Mouse (Mus musculus) MEL (cell line): Measurements from ENCODE around the gene Chsy1.

ENCODE experiments used
- CHD1 ChIP-seq: IDR thresholded peaks from 2 replicates; pipeline ENCODE4 v1.6.1; 2012; ENCODE audit warnings: low read depth, mild to moderate bottlenecking, inconsistent platforms, low read length, improper control_type of control experiment
- CTCF ChIP-seq, 3 experiments: IDR thresholded peaks in 2 of 3; conservative IDR thresholded peaks in 1 of 3; 2 replicates each; pipeline ENCODE4 v1.5.1; 2011 to 2012; ENCODE audit warnings: low read length in 3 of 3, low read depth in 2 of 3, mild to moderate bottlenecking in 2 of 3, improper control_type of control experiment in 1 of 3, inconsistent platforms in 1 of 3, mixed read lengths in 1 of 3, moderate library complexity in 1 of 3; ENCODE audit not compliant: control insufficient read depth in 1 of 3, insufficient read depth in 1 of 3, poor library complexity in 1 of 3, severe bottlenecking in 1 of 3
- EP300 ChIP-seq, 2 experiments: IDR thresholded peaks; 2 replicates each; pipeline ENCODE4 v1.6.1; 2011; ENCODE audit warnings: improper control_type of control experiment in 2 of 2, low read length in 2 of 2, low read depth in 1 of 2, mild to moderate bottlenecking in 1 of 2
- MAX ChIP-seq: IDR thresholded peaks from 2 replicates; pipeline ENCODE4 v1.6.1; 2011; ENCODE audit warnings: low read length, improper control_type of control experiment
- POLR2A ChIP-seq, 2 experiments: IDR thresholded peaks; 2 replicates each; pipeline ENCODE4 v1.6.1; 2011 to 2012; ENCODE audit warnings: low read length in 2 of 2, mild to moderate bottlenecking in 2 of 2, control low read depth in 1 of 2, improper control_type of control experiment in 1 of 2, low read depth in 1 of 2, moderate library complexity in 1 of 2; ENCODE audit not compliant: control insufficient read depth in 1 of 2, insufficient read depth in 1 of 2, poor library complexity in 1 of 2
- RCOR1 ChIP-seq: IDR thresholded peaks from 2 replicates; pipeline ENCODE4 v1.6.1; 2012; ENCODE audit warnings: low read depth, mild to moderate bottlenecking, inconsistent platforms, low read length, improper control_type of control experiment
- UBTF ChIP-seq: IDR thresholded peaks from 2 replicates; pipeline ENCODE4 v1.6.1; 2012; ENCODE audit warnings: low read depth, mild to moderate bottlenecking, inconsistent platforms, low read length, improper control_type of control experiment, moderate library complexity, borderline replicate concordance; ENCODE audit not compliant: insufficient read depth
- ZC3H11A ChIP-seq: IDR thresholded peaks from 2 replicates; pipeline ENCODE4 v1.6.1; 2012; ENCODE audit warnings: low read depth, mild to moderate bottlenecking, inconsistent platforms, low read length, improper control_type of control experiment
- ZKSCAN1 ChIP-seq: IDR thresholded peaks from 2 replicates; pipeline ENCODE4 v1.6.1; 2012; ENCODE audit warnings: low read depth, mild to moderate bottlenecking, inconsistent platforms, low read length, improper control_type of control experiment, moderate library complexity

GRCm38 (mm10) chr7:66125368-66125767 lies 16.1 kb downstream of the Chsy1 start:
- TF ChIP-seq RCOR1 (no peak), EP300 (IDR thresholded peaks at IDR 0.05; ENCODE audit: low read depth in 1 of 2, low read length in 2 of 2) (no peak), POLR2A (IDR thresholded peaks at IDR 0.05; ENCODE audit: control insufficient read depth in 1 of 2, insufficient read depth in 1 of 2, low read depth in 1 of 2, low read length in 2 of 2, poor library complexity in 1 of 2) (no peak), ZKSCAN1 (no peak), CTCF (IDR thresholded peaks at IDR 0.05 in 2 of 3, conservative IDR thresholded peaks at IDR 0.05 in 1 of 3; ENCODE audit: control insufficient read depth in 1 of 3, insufficient read depth in 1 of 3, low read depth in 2 of 3, low read length in 3 of 3, poor library complexity in 1 of 3, severe bottlenecking in 1 of 3) (no peak), MAX (no peak), UBTF (no peak), ZC3H11A (no peak), CHD1 (no peak)
